Mouse (Mus musculus) lung, postnatal 0 days (tissue): Measurements from ENCODE around the gene Grin2b.

Experiments
- CTCF ChIP-seq: IDR thresholded peaks from 2 replicates; pipeline ENCODE4 v1.5.1; 2016; ENCODE audit warnings: antibody characterized with exemption, mild to moderate bottlenecking
- EP300 ChIP-seq: IDR thresholded peaks from 2 replicates; pipeline ENCODE4 v1.6.1; 2016; ENCODE audit warnings: antibody characterized with exemption, mild to moderate bottlenecking, control low read depth

DNA sequence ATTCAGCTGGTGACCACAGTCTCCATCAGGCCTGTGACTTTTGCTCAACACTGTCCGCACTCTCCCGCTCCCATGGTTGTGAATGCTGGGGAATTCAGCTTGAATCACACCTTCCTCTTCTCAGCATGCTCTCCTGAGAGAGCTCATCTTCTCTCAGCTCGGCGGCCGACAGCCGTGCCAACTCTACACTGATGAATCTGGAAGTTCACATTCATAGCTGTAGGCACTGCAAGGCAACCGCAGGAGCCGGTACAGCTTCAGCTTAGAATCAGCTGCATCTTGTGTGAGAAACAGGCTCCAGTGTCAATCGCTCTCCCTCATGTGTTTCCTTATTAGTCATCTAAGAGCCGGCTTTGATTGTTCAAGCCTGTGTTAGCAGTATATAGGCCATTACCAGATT lies 272.9 kb downstream of the Grin2b start:
- TF ChIP-seq CTCF, result no peak
- no peak for TF ChIP-seq EP300
